Mouse (Mus musculus): ENCODE measurements around the gene Abcb1a.

- TF ChIP-seq TAL1 (IDR thresholded peaks at IDR 0.05; ENCODE audit: low read length) (no peak), GATA1 (IDR thresholded peaks at IDR 0.05; ENCODE audit: low read length) (no peak)
Observed at GRCm38 (mm10) chr5:8667758-8668474, 8.0 kb downstream of the Abcb1a start.
